8 mouse cellular contexts compared by ENCODE assay signal in genomic region chr6:34549017-34549416, GRCm38 (mm10). TPM values are rescaled to one million over a fixed set of nuclear protein-coding genes. Genes with fewer than 3 reads are reported as not detected.
DNase-seq lines count a peak whose midpoint lies in the region; ATAC-seq lines count a peak whose summit lies in the region.

No protein-coding gene starts in this region.

- no peaks in the 10 kb centered on the region for H3K4me1 ChIP-seq in midbrain, embryonic 14.5 days (ENCODE audit: control insufficient read depth, insufficient read depth, low read length)
- H3K4me1 ChIP-seq in midbrain, embryonic 15.5 days: peaks cover under 1% of the 10 kb centered on the region; the same call in 1 of the 2 replicates
- H3K4me1 ChIP-seq in intestine, embryonic 14.5 days (replicated peaks; ENCODE audit: control insufficient read depth, insufficient read depth, low read length): peaks cover 22% of the 10 kb centered on the region

- H3K4me2 ChIP-seq in midbrain, embryonic 14.5 days (ENCODE audit: low read length): no peak overlapping the region
- no peak overlapping the region for H3K4me2 ChIP-seq in midbrain, embryonic 15.5 days
- H3K4me2 ChIP-seq in intestine, embryonic 14.5 days (ENCODE audit: low read length): no peak overlapping the region

- peak; percentile 62 for DNase-seq in midbrain, embryonic 14.5 days
- DNase-seq in adipocyte (ENCODE audit: low spot score): peak; percentile 59
- peak; percentile 70 to 80 for DNase-seq in cerebellum, postnatal 14 days
- DNase-seq in intestine, embryonic 14.5 days (ENCODE audit: low spot score): peak; percentile 61
- peak; percentile 66 for DNase-seq in lung, postnatal 10 days
- peak; percentile 51 to 87 for DNase-seq in spleen, postnatal 4 days (ENCODE audit: low spot score in 2 of 2)

- no peaks in the 10 kb centered on the region for H3K27me3 ChIP-seq in midbrain, embryonic 14.5 days (ENCODE audit: control insufficient read depth, insufficient read depth, low read length)
- no peaks in the 10 kb centered on the region for H3K27me3 ChIP-seq in midbrain, embryonic 15.5 days (replicated peaks)
- H3K27me3 ChIP-seq in intestine, embryonic 14.5 days (replicated peaks; ENCODE audit: control insufficient read depth, insufficient read depth, low read length): no peaks in the 10 kb centered on the region

- no peaks in the 10 kb centered on the region for H3K36me3 ChIP-seq in midbrain, embryonic 14.5 days (ENCODE audit: control insufficient read depth, insufficient read depth, low read length)
- no peaks in the 10 kb centered on the region for H3K36me3 ChIP-seq in midbrain, embryonic 15.5 days (replicated peaks)
- H3K36me3 ChIP-seq in intestine, embryonic 14.5 days (ENCODE audit: control insufficient read depth, insufficient read depth, low read length): no peaks in the 10 kb centered on the region

- no peak overlapping the region for H3K9ac ChIP-seq in midbrain, embryonic 14.5 days (replicated peaks; ENCODE audit: low read length)
- no peak overlapping the region for H3K9ac ChIP-seq in midbrain, embryonic 15.5 days
- H3K9ac ChIP-seq in intestine, embryonic 14.5 days (ENCODE audit: low read length): no peak overlapping the region

- ATAC-seq in midbrain, embryonic 14.5 days (ENCODE audit: low FRiP score, low TSS enrichment): no peak
- no peak for ATAC-seq in midbrain, embryonic 15.5 days (replicated peaks)
- ATAC-seq in intestine, embryonic 14.5 days (replicated peaks; ENCODE audit: low FRiP score, low TSS enrichment, low read depth): no peak
- no peak for ATAC-seq in frontal cortex, adult (ENCODE audit: low TSS enrichment)

- H3K4me3 ChIP-seq in midbrain, embryonic 14.5 days (replicated peaks; ENCODE audit: low read depth, low read length): no peak overlapping the region
- H3K4me3 ChIP-seq in midbrain, embryonic 15.5 days: no peak overlapping the region
- H3K4me3 ChIP-seq in intestine, embryonic 14.5 days (ENCODE audit: low read depth, low read length): no peak overlapping the region

- 0 out of 2 replicates have a peak, but pooled peaks cover 4% of the 10 kb centered on the region for H3K9me3 ChIP-seq in midbrain, embryonic 14.5 days (ENCODE audit: control insufficient read depth, low read length)
- H3K9me3 ChIP-seq in midbrain, embryonic 15.5 days: no peaks in the 10 kb centered on the region
- H3K9me3 ChIP-seq in intestine, embryonic 14.5 days (ENCODE audit: control insufficient read depth, low read length): peaks cover 4% of the 10 kb centered on the region; the same call in 1 of the 2 replicates

- H3K27ac ChIP-seq in midbrain, embryonic 14.5 days (replicated peaks; ENCODE audit: low read depth, low read length): no peak overlapping the region
- no peak overlapping the region for H3K27ac ChIP-seq in midbrain, embryonic 15.5 days
- peak overlapping the region; percentile 80 for H3K27ac ChIP-seq in intestine, embryonic 14.5 days (ENCODE audit: low read depth)

- WGBS in midbrain, embryonic 14.5 days: 43% methylated on average over 2 of the region's 2 CpGs
- 31% methylated on average over 2 of the region's 2 CpGs for WGBS in midbrain, embryonic 15.5 days
- WGBS in intestine, embryonic 14.5 days: 39% methylated on average over 2 of the region's 2 CpGs

RNA-seq across cellular contexts. Expression of gene Cald1, which starts 49.3 kb away (rescaled TPM):
- 26.9 and 50.0 TPM in 2 replicates for polyA plus RNA-seq in midbrain, embryonic 14.5 days (2014; fragmentation: Nextera tagmentation; extraction: Ambion mirVana)
- 64.4 and 65.1 TPM in 2 replicates for polyA plus RNA-seq in midbrain, embryonic 15.5 days (2015; fragmentation: Nextera tagmentation; extraction: Ambion mirVana)
- 309 and 368 TPM in 2 replicates for polyA plus RNA-seq in intestine, embryonic 14.5 days (2014; fragmentation: Nextera tagmentation; extraction: Ambion mirVana)
